8 mouse cellular contexts compared by ENCODE assay signal in genomic region chr9:21167140-21168097, GRCm38 (mm10). TPM values are rescaled to one million over a fixed set of nuclear protein-coding genes. Genes with fewer than 3 reads are reported as not detected.
DNase-seq lines count a peak whose midpoint lies in the region; ATAC-seq and TF ChIP-seq lines count a peak whose summit lies in the region.

No protein-coding gene starts in this region.

- peak; percentile 82 for DNase-seq in 416B (ENCODE audit: low read depth)
- DNase-seq in T-cell, adult 2 months (ENCODE audit: low spot score) = peak; percentile 42
- peak; percentile 64 for DNase-seq in limb, embryonic 10.5 days (ENCODE audit: low spot score)
- no peak for DNase-seq in cerebellum, adult 2 months
- no peak for DNase-seq in cerebellum, adult 11 months
- no peak for DNase-seq in urinary bladder, postnatal 14 days (ENCODE audit: low spot score)

- H3K4me3 ChIP-seq in heart, embryonic 16.5 days (ENCODE audit: low read length) = peak overlapping the region; percentile 38
- H3K4me3 ChIP-seq in limb, embryonic 10.5 days = peak overlapping the region; percentile 44
- no peak overlapping the region for H3K4me3 ChIP-seq in midbrain, embryonic 12.5 days
- H3K4me3 ChIP-seq in cerebellum, adult 2 months (replicated peaks; ENCODE audit: insufficient read depth, low read depth, low read length) = no peak overlapping the region

- peak overlapping the region; percentile 84 for H3K27ac ChIP-seq in heart, embryonic 16.5 days (ENCODE audit: low read length)
- H3K27ac ChIP-seq in limb, embryonic 10.5 days = peak overlapping the region; percentile 87
- H3K27ac ChIP-seq in midbrain, embryonic 12.5 days (replicated peaks) = no peak overlapping the region
- H3K27ac ChIP-seq in cerebellum, adult 2 months (ENCODE audit: insufficient read depth, low read length) = no peak overlapping the region

- ATAC-seq in heart, embryonic 16.5 days (replicated peaks; ENCODE audit: extremely low read depth, insufficient read depth, low FRiP score) = no peak
- no peak for ATAC-seq in midbrain, embryonic 12.5 days (ENCODE audit: low FRiP score, low read depth)

- H3K4me2 ChIP-seq in heart, embryonic 16.5 days (ENCODE audit: low read depth, low read length) = peak overlapping the region; percentile 86
- peak overlapping the region; percentile 33; the same call in 1 of the 2 replicates for H3K4me2 ChIP-seq in midbrain, embryonic 12.5 days (replicated peaks)

- no peak for TF ChIP-seq CTCF in cerebellum, adult 2 months (IDR thresholded peaks at IDR 0.05; ENCODE audit: borderline replicate concordance, insufficient read depth, low read depth, low read length)

- peaks cover 36% of the 10 kb centered on the region for H3K27me3 ChIP-seq in heart, embryonic 16.5 days (ENCODE audit: control insufficient read depth, insufficient read depth, low read length)
- H3K27me3 ChIP-seq in limb, embryonic 10.5 days (ENCODE audit: low read depth, poor library complexity, severe bottlenecking) = peaks cover 49% of the 10 kb centered on the region
- peaks cover 67% of the 10 kb centered on the region for H3K27me3 ChIP-seq in midbrain, embryonic 12.5 days
- H3K27me3 ChIP-seq in cerebellum, adult 2 months (ENCODE audit: control insufficient read depth, insufficient read depth, low read length) = no peaks in the 10 kb centered on the region; the same call in 1 of the 2 replicates

- H3K9me3 ChIP-seq in heart, embryonic 16.5 days (replicated peaks; ENCODE audit: control insufficient read depth, low read length) = no peaks in the 10 kb centered on the region
- H3K9me3 ChIP-seq in limb, embryonic 10.5 days (replicated peaks) = no peaks in the 10 kb centered on the region
- no peaks in the 10 kb centered on the region for H3K9me3 ChIP-seq in midbrain, embryonic 12.5 days

- peaks cover 44% of the 10 kb centered on the region for H3K4me1 ChIP-seq in heart, embryonic 16.5 days (ENCODE audit: control insufficient read depth, insufficient read depth, low read length)
- peaks cover 56% of the 10 kb centered on the region for H3K4me1 ChIP-seq in limb, embryonic 10.5 days
- peaks cover 28% of the 10 kb centered on the region for H3K4me1 ChIP-seq in midbrain, embryonic 12.5 days
- peaks cover 10% of the 10 kb centered on the region; the same call in 1 of the 2 replicates for H3K4me1 ChIP-seq in cerebellum, adult 2 months (ENCODE audit: control insufficient read depth, insufficient read depth, low read length)

- TF ChIP-seq POLR2A in cerebellum, adult 2 months (IDR thresholded peaks at IDR 0.05; ENCODE audit: borderline replicate concordance, insufficient read depth, low read length) = no peak

- H3K36me3 ChIP-seq in heart, embryonic 16.5 days (ENCODE audit: control insufficient read depth, insufficient read depth) = no peaks in the 10 kb centered on the region
- H3K36me3 ChIP-seq in limb, embryonic 10.5 days = no peaks in the 10 kb centered on the region
- no peaks in the 10 kb centered on the region for H3K36me3 ChIP-seq in midbrain, embryonic 12.5 days

- WGBS in heart, embryonic 16.5 days = 42% methylated on average over 10 of the region's 10 CpGs
- 49% methylated on average over 10 of the region's 10 CpGs for WGBS in limb, embryonic 10.5 days
- WGBS in midbrain, embryonic 12.5 days = 72% methylated on average over 10 of the region's 10 CpGs
- 79% methylated on average over 10 of the region's 10 CpGs for WGBS in cerebellum, adult 2 months

- H3K9ac ChIP-seq in heart, embryonic 16.5 days (ENCODE audit: low read length) = peak overlapping the region; percentile 60
- H3K9ac ChIP-seq in midbrain, embryonic 12.5 days (replicated peaks) = no peak overlapping the region

RNA-seq across cellular contexts. Expression of gene Pde4a, which starts 1.9 kb away (rescaled TPM):
- 15.0 and 16.7 TPM in 2 replicates for polyA plus RNA-seq in heart, embryonic 16.5 days (2015; fragmentation: Nextera tagmentation; extraction: Ambion mirVana)
- 3.6 and 4.5 TPM in 2 replicates for polyA plus RNA-seq in limb, embryonic 10.5 days (2016; fragmentation: Nextera tagmentation; extraction: Ambion mirVana)
- 11.3 and 11.5 TPM in 2 replicates for polyA plus RNA-seq in midbrain, embryonic 12.5 days (2016; fragmentation: Nextera tagmentation; extraction: Ambion mirVana)
- 51.2 and 57.4 TPM in 2 replicates for polyA plus RNA-seq in cerebellum, adult 2 months (2012; rRNA removed)

RNA-seq across cellular contexts. Expression of gene Cdc37, which starts 17.6 kb away (rescaled TPM):
- 226 and 279 TPM in 2 replicates for polyA plus RNA-seq in heart, embryonic 16.5 days (2015; fragmentation: Nextera tagmentation; extraction: Ambion mirVana)
- 434 and 487 TPM in 2 replicates for polyA plus RNA-seq in limb, embryonic 10.5 days (2016; fragmentation: Nextera tagmentation; extraction: Ambion mirVana)
- 278 and 283 TPM in 2 replicates for polyA plus RNA-seq in midbrain, embryonic 12.5 days (2016; fragmentation: Nextera tagmentation; extraction: Ambion mirVana)
- polyA plus RNA-seq in cerebellum, adult 2 months (2012; rRNA removed) = 189 and 202 TPM in 2 replicates

RNA-seq across cellular contexts. Expression of gene Tyk2, which starts 36.4 kb away (rescaled TPM):
- 15.8 and 16.2 TPM in 2 replicates for polyA plus RNA-seq in heart, embryonic 16.5 days (2015; fragmentation: Nextera tagmentation; extraction: Ambion mirVana)
- polyA plus RNA-seq in limb, embryonic 10.5 days (2016; fragmentation: Nextera tagmentation; extraction: Ambion mirVana) = 11.5 and 15.3 TPM in 2 replicates
- 12.8 and 14.1 TPM in 2 replicates for polyA plus RNA-seq in midbrain, embryonic 12.5 days (2016; fragmentation: Nextera tagmentation; extraction: Ambion mirVana)
- polyA plus RNA-seq in cerebellum, adult 2 months (2012; rRNA removed) = 17.2 and 17.9 TPM in 2 replicates

Comparison
In these comparisons a context has a peak if more than half of its experiments do, and no peak if none do; other contexts are left out.
1. DNase-seq: peak in 416B (single experiment), T-cell, adult 2 months (single experiment) and limb, embryonic 10.5 days (single experiment); none in cerebellum, adult 2 months (0 of 2), cerebellum, adult 11 months (single experiment) and urinary bladder, postnatal 14 days (single experiment).
2. H3K27ac ChIP-seq: peak in heart, embryonic 16.5 days (single experiment) and limb, embryonic 10.5 days (single experiment); none in midbrain, embryonic 12.5 days (single experiment) and cerebellum, adult 2 months (single experiment).
3. H3K4me3 ChIP-seq: peak in heart, embryonic 16.5 days (single experiment) and limb, embryonic 10.5 days (single experiment); none in midbrain, embryonic 12.5 days (single experiment) and cerebellum, adult 2 months (single experiment).